Mouse (Mus musculus) lung, embryonic 16.5 days (tissue): ENCODE measurements around the gene Zbtb25. TPM values are rescaled to one million over a fixed set of nuclear protein-coding genes. Genes with fewer than 3 reads are reported as not detected.
A peak's percentile ranks its signal among the peaks of the same experiment; 100 is the strongest.

Experiments used
- ATAC-seq: fragments of 200-750 bp; cut with Nextera tagmentation; 2 replicates; pipeline ENCODE4 v1.8.0; 2017; ENCODE audit warnings: low read depth, mild to moderate bottlenecking, moderate library complexity
- H3K27ac ChIP-seq: fragments of 300-500 bp; sonication (generic); 2 replicates; pipeline ENCODE4 v1.5.1; 2014; ENCODE audit warnings: mild to moderate bottlenecking, control low read depth, low read length
- H3K27me3 ChIP-seq: fragments of 300-500 bp; sonication (generic); 2 replicates; pipeline ENCODE4 v1.6.1; 2014; ENCODE audit warnings: low read depth, low read length, mixed read lengths; ENCODE audit not compliant: control insufficient read depth, insufficient read depth
- H3K36me3 ChIP-seq: fragments of 300-500 bp; sonication (generic); 2 replicates; pipeline ENCODE4 v1.6.1; 2014; ENCODE audit warnings: low read length; ENCODE audit not compliant: control insufficient read depth, insufficient read depth
- H3K4me1 ChIP-seq: fragments of 300-500 bp; sonication (generic); replicated peaks from 2 replicates; pipeline ENCODE4 v1.6.1; 2014; ENCODE audit warnings: low read length, mixed read lengths; ENCODE audit not compliant: control insufficient read depth, insufficient read depth
- H3K4me2 ChIP-seq: fragments of 300-500 bp; sonication (generic); 2 replicates; pipeline ENCODE4 v1.6.1; 2014; ENCODE audit warnings: low read depth, low read length, control low read depth
- H3K4me3 ChIP-seq: fragments of 300-500 bp; sonication (generic); 2 replicates; pipeline ENCODE4 v1.5.1; 2014; ENCODE audit warnings: mild to moderate bottlenecking, low read length, control low read depth
- H3K9ac ChIP-seq: fragments of 300-500 bp; sonication (generic); 2 replicates; pipeline ENCODE4 v1.6.1; 2014; ENCODE audit warnings: low read length, control low read depth
- H3K9me3 ChIP-seq: fragments of 300-500 bp; sonication (generic); 2 replicates; pipeline ENCODE4 v1.6.1; 2016; ENCODE audit warnings: low read length; ENCODE audit not compliant: control insufficient read depth
- WGBS: fragments of 180-500 bp; shearing (Covaris S2); extraction: QIAGEN DNeasy Blood & Tissue Kit; methylation state at CpG from one replicate; pipeline ENCODE4 v1.1.7; 2014; 5-methylcytosine and 5-hydroxymethylcytosine counted together
- polyA plus RNA-seq: library from polyadenylated mRNA; unstranded; fragments of >200 nt; fragmentation: Nextera tagmentation; extraction: Ambion mirVana; gene quantifications from 2 replicates; pipeline ENCODE4 v1.2.1, GENCODE M21; 2015

Zbtb25 gene
- polyA plus RNA-seq, 1 experiment from 2014 or later: 16.9 TPM

DNA sequence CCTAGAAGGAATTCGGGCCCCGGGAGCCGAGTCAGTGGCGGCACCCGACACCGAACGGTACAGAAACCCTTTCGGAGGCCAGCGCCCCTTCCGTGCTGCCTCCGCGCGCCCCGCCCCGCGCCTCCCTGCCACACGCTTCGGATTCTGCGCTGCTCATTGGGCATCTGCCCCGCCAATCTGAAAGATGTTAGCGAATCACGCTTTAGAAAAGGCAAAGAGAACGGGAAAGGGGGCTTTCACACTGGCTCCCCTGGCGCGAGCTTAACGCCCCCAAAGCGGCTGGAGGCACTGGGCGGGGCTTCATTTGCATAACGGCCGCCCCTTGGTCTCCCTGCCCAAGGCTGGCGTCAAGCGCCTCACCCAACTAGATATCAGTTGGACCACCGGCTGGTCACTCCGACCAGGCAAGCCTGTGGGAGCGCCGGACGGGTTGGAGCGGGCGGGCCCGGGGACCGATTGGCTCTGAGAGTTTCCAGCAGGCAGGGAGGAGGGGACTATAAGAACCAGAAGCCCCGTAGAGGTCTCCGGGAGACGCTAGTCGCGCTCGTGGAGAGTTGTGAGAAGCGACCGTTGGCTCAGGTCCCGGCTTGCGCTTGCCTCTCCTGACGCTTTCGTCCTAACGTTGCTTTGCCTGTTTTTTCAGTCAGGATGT, 34.6 kb upstream of the Zbtb25 start, which contains the start of gene Hspa2:
Gene Hspa2 (plus strand): TSS at position 291 of the 652 bp plus-strand sequence.
- peak; percentile 98 for ATAC-seq
- peaks cover 21% of the 10 kb centered on the region for H3K4me1 ChIP-seq
- peak within 1 kb of the TSS; percentile 76 for H3K4me2 ChIP-seq
- peak within 1 kb of the TSS; percentile 86 for H3K9ac ChIP-seq
- no peaks in the 10 kb centered on the region for H3K36me3 ChIP-seq
- peak within 1 kb of the TSS; percentile 96 for H3K27ac ChIP-seq
- peak within 1 kb of the TSS; percentile 78 for H3K4me3 ChIP-seq
- no peaks in the 10 kb centered on the region for H3K9me3 ChIP-seq
- H3K27me3 ChIP-seq: peaks cover 24% of the 10 kb centered on the region
- WGBS: under 1% methylated on average over 52 of the region's 54 CpGs

DNA sequence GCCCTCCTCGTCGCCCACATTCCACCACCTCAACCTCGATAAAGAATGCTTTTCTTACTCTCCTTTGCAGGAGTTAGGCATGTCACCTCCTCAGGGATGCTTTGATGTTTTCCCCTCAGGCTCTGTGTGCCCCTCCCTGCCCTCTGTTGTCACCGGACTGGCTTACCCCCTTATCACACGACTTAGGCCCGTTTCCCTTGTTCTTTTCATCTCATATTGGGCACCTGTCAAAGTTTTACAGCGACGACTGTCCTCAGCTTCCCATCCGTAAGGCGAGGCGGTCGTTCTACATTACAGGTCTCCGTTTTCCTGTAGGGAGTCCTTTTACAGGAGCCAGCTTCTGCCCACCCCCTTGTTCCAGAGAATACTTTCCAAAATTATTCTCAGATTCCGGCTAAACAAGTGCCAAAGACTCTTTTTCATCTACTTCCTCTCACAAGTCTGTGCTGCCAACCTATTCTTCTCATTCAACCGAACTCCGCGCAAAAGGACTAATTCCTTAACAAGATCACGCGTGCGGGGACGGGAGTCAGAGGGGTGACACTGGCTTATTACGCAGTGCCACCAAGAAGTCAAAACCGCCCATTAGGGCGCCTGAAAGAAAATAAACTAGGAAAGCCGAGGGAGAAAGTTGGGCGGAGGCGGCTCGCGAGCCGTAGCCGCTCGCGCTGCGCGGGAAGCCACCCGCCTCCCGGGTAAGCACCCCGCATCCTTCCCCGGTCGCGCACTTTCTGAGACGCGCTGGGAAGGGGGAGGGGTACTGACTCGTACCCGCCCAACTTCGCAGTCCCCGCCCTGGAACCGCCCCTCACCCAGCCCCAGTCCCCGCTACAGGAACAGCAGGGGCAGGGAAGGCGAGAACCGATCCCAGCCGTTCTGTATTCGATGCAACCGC, 33.8 kb upstream of the Zbtb25 start:
- H3K4me2 ChIP-seq: peak overlapping the region; percentile 76
- peak; percentile 90 for ATAC-seq
- no peaks in the 10 kb centered on the region for H3K36me3 ChIP-seq
- peak overlapping the region; percentile 86 for H3K9ac ChIP-seq
- H3K27ac ChIP-seq: peak overlapping the region; percentile 96
- peaks cover 27% of the 10 kb centered on the region for H3K4me1 ChIP-seq
- H3K4me3 ChIP-seq: peak overlapping the region; percentile 78
- WGBS: 1% methylated on average over 38 of the region's 54 CpGs
- H3K27me3 ChIP-seq: peaks cover 24% of the 10 kb centered on the region
- no peaks in the 10 kb centered on the region for H3K9me3 ChIP-seq

DNA sequence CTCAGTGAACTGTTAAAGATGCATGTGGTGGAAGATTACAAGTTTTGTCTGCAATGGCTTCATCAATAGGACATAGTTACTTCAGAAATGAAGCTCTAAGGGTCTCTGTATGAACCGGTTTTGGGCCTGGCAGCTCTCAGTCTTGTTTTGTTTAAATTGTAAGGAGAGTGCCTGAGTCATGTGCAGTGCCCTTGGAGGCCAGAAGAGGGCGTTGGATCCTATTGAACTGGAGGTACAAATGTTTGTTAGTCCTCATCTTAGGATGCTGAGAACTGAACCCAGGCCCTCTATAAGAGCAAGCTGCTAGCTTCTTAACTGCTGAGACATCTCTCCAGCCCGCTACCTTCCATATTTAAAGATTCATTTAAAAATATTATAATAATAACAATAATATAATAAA, 32.3 kb upstream of the Zbtb25 start:
- no peaks in the 10 kb centered on the region for H3K9me3 ChIP-seq
- 50% methylated on average over 3 of the region's 3 CpGs for WGBS
- H3K4me2 ChIP-seq: no peak overlapping the region
- no peak overlapping the region for H3K9ac ChIP-seq
- no peak overlapping the region for H3K27ac ChIP-seq
- peaks cover 17% of the 10 kb centered on the region for H3K27me3 ChIP-seq
- ATAC-seq: no peak
- H3K4me1 ChIP-seq: peaks cover 28% of the 10 kb centered on the region
- no peaks in the 10 kb centered on the region for H3K36me3 ChIP-seq
- no peak overlapping the region for H3K4me3 ChIP-seq

DNA sequence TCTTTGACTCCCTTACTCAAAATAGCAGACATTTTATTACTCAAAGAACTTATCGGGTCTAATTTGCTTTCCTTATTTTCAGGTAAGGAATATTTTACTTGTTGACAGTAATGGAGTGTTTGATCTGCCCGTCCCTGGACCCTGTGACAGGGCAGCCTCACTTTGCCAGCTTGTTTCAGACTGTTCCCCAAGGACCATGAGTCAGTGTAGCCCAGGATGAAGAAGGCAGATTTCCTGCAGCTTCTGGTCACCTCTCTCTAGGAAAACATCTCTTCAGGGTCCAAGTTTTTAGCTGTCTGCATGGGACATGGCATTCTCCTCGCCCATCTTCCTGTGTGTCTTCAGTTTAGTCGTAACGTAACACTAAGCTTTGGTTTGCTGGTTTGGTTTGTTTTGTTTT, 27.9 kb upstream of the Zbtb25 start:
- H3K36me3 ChIP-seq: no peaks in the 10 kb centered on the region
- no peaks in the 10 kb centered on the region for H3K27me3 ChIP-seq

DNA sequence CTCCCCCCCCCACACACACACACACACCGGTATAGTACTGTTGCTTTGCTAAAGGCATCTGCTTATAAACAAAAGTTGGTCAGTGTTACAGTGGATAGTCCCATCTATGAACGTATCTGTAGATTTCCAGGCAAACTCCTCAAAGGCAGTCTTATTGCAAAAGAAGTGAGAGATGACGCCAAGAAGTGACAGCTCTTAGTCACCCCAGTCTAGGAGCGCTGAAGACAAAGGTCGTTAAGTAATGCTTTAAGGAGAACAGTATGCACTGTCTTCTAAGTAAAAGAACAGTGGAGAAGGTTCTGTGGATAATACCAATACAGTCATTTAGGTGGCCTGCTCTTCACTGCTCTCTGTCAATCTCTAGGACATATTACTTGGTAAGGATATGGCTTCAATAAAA, 23.6 kb upstream of the Zbtb25 start:
- no peaks in the 10 kb centered on the region for H3K36me3 ChIP-seq
- H3K4me1 ChIP-seq: no peaks in the 10 kb centered on the region
- no peak overlapping the region for H3K4me3 ChIP-seq
- WGBS: 61% methylated on average over 5 of the region's 5 CpGs
- no peak for ATAC-seq
- H3K9me3 ChIP-seq: no peaks in the 10 kb centered on the region
- H3K27ac ChIP-seq: no peak overlapping the region
- H3K4me2 ChIP-seq: no peak overlapping the region
- no peak overlapping the region for H3K9ac ChIP-seq
- H3K27me3 ChIP-seq: no peaks in the 10 kb centered on the region

More for the DNA sequence above, 27.9 kb upstream of the Zbtb25 start:
- Histone ChIP-seq H3K27ac (no peak overlapping the region), H3K4me2 (no peak overlapping the region), H3K9ac (no peak overlapping the region), H3K4me3 (no peak overlapping the region), H3K4me1 (peaks cover 8% of the 10 kb centered on the region; the same call in 1 of the 2 replicates), H3K9me3 (no peaks in the 10 kb centered on the region)
- ATAC-seq: no peak
- WGBS: 82% methylated on average over 5 of the region's 5 CpGs

DNA sequence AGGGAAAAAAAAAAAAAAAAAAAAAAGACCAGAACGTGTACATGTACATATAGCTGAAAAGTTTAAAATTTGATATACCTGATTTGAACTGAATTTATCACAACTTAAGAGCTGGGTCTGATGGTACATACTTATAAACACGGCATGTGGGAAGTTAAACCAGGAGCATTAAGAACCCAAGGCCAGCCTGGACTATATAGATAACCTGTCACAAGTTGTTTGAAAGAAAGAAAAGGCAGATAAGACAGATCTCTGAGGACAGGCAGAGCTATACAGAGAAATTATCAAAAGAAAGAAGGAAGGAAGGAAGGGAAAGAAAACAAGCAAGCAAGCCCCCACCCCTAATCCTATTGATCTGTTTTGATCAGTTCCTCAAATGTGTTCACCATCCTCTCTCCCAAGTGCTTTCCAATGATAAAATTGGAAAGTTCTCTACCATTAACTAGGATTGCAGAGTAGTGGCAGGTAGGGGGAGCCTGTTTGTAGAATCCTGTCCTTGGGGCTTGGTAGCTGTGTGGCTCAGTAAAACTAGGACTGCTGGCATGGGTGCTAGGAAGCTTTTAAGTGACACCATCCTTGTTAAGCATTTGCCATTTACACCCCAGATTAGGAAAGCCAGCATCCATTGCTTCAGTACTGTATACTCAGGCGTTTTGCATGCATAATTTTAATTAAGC, 22.3 kb upstream of the Zbtb25 start:
- Histone ChIP-seq H3K36me3 (peaks cover 1% of the 10 kb centered on the region; the same call in 1 of the 2 replicates), H3K9me3 (no peaks in the 10 kb centered on the region), H3K9ac (no peak overlapping the region), H3K27me3 (no peaks in the 10 kb centered on the region), H3K4me2 (no peak overlapping the region), H3K4me1 (no peaks in the 10 kb centered on the region), H3K27ac (no peak overlapping the region), H3K4me3 (no peak overlapping the region)
- no peak for ATAC-seq
- 72% methylated on average over 3 of the region's 3 CpGs for WGBS

DNA sequence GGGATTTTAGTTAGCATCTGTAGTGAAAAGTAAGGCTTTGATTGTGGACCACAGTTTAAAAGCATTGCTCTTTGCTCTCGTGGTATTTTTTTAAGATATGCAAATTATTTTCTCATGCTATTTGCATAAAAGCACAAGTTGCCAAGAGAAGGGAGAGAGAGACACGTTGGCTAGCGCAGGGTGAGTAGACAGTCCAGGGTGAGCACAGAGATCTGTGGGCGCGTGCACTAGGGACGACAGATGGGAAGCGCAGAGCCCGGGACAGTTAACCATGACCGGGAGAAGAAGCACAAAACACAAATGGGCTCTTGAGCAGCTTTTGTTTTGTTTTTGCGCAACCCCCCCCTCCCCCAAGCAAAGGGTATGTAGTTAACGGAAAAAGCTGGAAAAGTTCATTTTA, 19.4 kb upstream of the Zbtb25 start:
- Histone ChIP-seq H3K9me3 (no peaks in the 10 kb centered on the region), H3K4me2 (no peak overlapping the region), H3K36me3 (peaks cover 10% of the 10 kb centered on the region), H3K27ac (no peak overlapping the region), H3K4me1 (no peaks in the 10 kb centered on the region), H3K4me3 (no peak overlapping the region), H3K9ac (no peak overlapping the region), H3K27me3 (no peaks in the 10 kb centered on the region)
- ATAC-seq: no peak
- 67% methylated on average over 11 of the region's 11 CpGs for WGBS

DNA sequence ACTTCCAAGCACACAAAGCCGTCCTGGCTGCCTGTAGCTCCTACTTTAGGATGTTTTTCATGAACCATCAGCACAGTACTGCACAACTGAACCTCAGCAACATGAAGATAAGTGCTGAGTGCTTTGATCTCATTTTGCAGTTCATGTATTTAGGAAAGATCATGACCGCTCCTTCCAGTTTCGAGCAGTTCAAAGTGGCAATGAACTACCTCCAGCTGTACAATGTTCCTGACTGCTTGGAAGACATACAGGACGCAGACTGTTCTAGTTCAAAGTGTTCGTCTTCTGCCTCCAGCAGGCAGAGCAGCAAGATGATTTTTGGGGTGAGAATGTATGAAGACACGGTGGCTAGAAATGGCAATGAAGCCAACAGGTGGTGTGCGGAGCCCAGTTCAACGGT, 15.9 kb upstream of the Zbtb25 start:
- Histone ChIP-seq H3K36me3 (peaks cover 10% of the 10 kb centered on the region), H3K4me3 (no peak overlapping the region), H3K4me1 (no peaks in the 10 kb centered on the region), H3K27ac (no peak overlapping the region), H3K4me2 (no peak overlapping the region), H3K9ac (no peak overlapping the region), H3K27me3 (no peaks in the 10 kb centered on the region), H3K9me3 (no peaks in the 10 kb centered on the region)
- 65% methylated on average over 8 of the region's 8 CpGs for WGBS
- ATAC-seq: peak; percentile 54; the same call in 1 of the 2 replicates

DNA sequence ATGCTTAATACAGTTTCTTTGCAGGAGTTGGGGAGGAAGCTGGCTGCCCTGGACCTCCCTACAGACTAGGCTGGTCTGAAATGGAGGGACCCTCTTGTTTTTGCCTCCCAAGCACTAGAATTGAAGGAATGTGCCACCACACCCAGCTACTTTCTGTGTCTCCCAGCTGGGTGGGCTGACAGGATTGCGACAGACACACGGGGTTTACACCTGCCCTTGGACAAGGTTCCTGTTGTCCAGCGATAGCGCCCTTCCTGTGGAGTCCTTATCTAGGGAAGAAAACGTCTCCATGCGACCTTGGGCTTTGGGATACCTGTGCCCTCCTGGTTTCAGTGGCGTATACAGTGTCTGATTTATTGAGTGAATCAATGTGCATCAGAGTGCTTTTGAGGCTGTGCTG, 10.7 kb upstream of the Zbtb25 start:
- no peaks in the 10 kb centered on the region for H3K9me3 ChIP-seq
- ATAC-seq: no peak
- H3K27ac ChIP-seq: no peak overlapping the region
- WGBS: 59% methylated on average over 7 of the region's 7 CpGs
- no peak overlapping the region for H3K9ac ChIP-seq
- H3K4me2 ChIP-seq: no peak overlapping the region
- no peaks in the 10 kb centered on the region for H3K27me3 ChIP-seq
- peaks cover 5% of the 10 kb centered on the region; the same call in 1 of the 2 replicates for H3K4me1 ChIP-seq
- no peak overlapping the region for H3K4me3 ChIP-seq
- H3K36me3 ChIP-seq: no peaks in the 10 kb centered on the region
